Mouse (Mus musculus) cerebellum, adult 9-11 months (tissue): ENCODE measurements around the gene Nufip1.

Experiments used
- DNase-seq: peaks from one replicate; pipeline ENCODE4 v3.0.0; 2022

The Nufip1 gene

DNA sequence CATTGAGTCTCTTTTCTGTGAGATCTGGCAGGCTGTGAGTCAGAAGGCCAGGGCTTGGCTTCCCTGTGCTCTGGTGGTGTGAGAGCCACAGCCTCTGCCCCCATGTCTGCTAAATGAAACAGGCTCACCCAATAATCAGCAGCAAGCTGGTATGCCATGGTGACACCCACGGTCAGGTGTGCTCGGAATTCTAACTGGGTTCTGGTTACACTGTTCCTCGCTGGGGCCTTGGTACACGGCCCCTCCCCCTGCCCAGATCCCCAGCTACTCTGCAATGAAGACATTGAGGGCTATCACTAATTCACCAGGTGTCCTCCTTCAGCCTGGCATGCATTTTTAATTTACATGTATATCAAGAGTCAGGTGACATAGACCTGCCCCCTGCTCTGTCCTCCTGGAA lies 75.6 kb downstream of the Nufip1 start:
- no peak for DNase-seq
